Mouse (Mus musculus) kidney, postnatal 0 days (tissue): ENCODE measurements around the gene Zg16. TPM values are rescaled to one million over a fixed set of nuclear protein-coding genes. Genes with fewer than 3 reads are reported as not detected.

Experiments
- ATAC-seq: fragments of 200-750 bp; cut with Nextera tagmentation; replicated peaks from 2 replicates; pipeline ENCODE4 v1.8.0; 2017; ENCODE audit warnings: low read depth, moderate number of reproducible peaks, moderate TSS enrichment, moderate library complexity; ENCODE audit not compliant: low FRiP score
- DNase-seq: peaks from one replicate; pipeline ENCODE4 v3.0.0-alpha.2; 2016; ENCODE audit warnings: low spot score
- H3K27ac ChIP-seq: fragments of 300-500 bp; sonication (generic); 2 replicates; pipeline ENCODE4 v1.5.1; 2014; ENCODE audit warnings: mild to moderate bottlenecking
- H3K27me3 ChIP-seq: fragments of 300-500 bp; sonication (generic); 2 replicates; pipeline ENCODE4 v1.6.1; 2014; ENCODE audit warnings: low read length, mixed read lengths; ENCODE audit not compliant: insufficient read depth
- H3K36me3 ChIP-seq: fragments of 300-500 bp; sonication (generic); 2 replicates; pipeline ENCODE4 v1.6.1; 2014; ENCODE audit warnings: low read length, mixed read lengths; ENCODE audit not compliant: insufficient read depth
- H3K4me1 ChIP-seq: fragments of 300-500 bp; sonication (generic); replicated peaks from 2 replicates; pipeline ENCODE4 v1.6.1; 2014; ENCODE audit warnings: antibody characterized with exemption, low read length, mixed read lengths; ENCODE audit not compliant: insufficient read depth
- H3K4me2 ChIP-seq: fragments of 300-500 bp; sonication (generic); 2 replicates; pipeline ENCODE4 v1.6.1; 2014; ENCODE audit warnings: mild to moderate bottlenecking, low read length, moderate library complexity, mixed read lengths
- H3K4me3 ChIP-seq: fragments of 300-500 bp; sonication (generic); replicated peaks from 2 replicates; pipeline ENCODE4 v1.5.1; 2014; ENCODE audit warnings: low read depth, low read length
- H3K9ac ChIP-seq: fragments of 300-500 bp; sonication (generic); 2 replicates; pipeline ENCODE4 v1.6.1; 2014; ENCODE audit warnings: low read depth, low read length
- H3K9me3 ChIP-seq: fragments of 300-500 bp; sonication (generic); replicated peaks from 2 replicates; pipeline ENCODE4 v1.6.1; 2016; ENCODE audit warnings: low read length, inconsistent platforms, mixed read lengths
- CTCF ChIP-seq: IDR thresholded peaks from 2 replicates; pipeline ENCODE4 v1.5.1; 2016; ENCODE audit warnings: antibody characterized with exemption, low read depth, mild to moderate bottlenecking, moderate library complexity
- WGBS: fragments of 180-500 bp; shearing (Covaris S2); extraction: QIAGEN DNeasy Blood & Tissue Kit; methylation state at CpG from one replicate; pipeline ENCODE4 v1.1.7; 2014; 5-methylcytosine and 5-hydroxymethylcytosine counted together
- polyA plus RNA-seq: library from polyadenylated mRNA; unstranded; fragments of >200 nt; fragmentation: Nextera tagmentation; extraction: Ambion mirVana; gene quantifications from 2 replicates; pipeline ENCODE4 v1.2.1, GENCODE M21; 2015

Zg16 gene
- polyA plus RNA-seq, 1 experiment from 2014 or later: not detected

DNA sequence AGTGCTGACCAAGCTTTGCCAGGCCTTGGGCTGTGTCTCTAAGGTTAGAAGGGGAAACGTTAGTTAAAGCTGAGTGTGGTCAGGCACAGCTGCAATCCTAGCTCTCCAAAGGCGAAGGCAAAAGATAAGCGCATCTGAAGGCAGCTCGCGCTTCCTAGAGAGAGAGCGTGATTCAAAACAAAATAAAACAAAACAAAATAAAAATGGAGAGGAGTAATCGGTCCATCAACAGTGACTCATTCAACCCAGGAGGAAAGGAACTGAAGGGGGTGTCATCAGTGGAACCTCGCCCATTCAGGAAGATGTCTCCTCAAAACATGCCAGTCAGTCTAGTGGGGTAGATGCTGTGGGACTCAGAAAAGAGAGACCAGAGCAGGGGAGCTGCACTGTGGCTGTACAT, 4.9 kb downstream of the Zg16 start:
- Histone ChIP-seq H3K27me3 (no peaks in the 10 kb centered on the region), H3K27ac (no peak overlapping the region), H3K9me3 (no peaks in the 10 kb centered on the region), H3K36me3 (no peaks in the 10 kb centered on the region), H3K9ac (no peak overlapping the region), H3K4me2 (no peak overlapping the region), H3K4me1 (0 out of 2 replicates have a peak, but pooled peaks cover 6% of the 10 kb centered on the region), H3K4me3 (no peak overlapping the region)
- WGBS: 77% methylated on average over 8 of the region's 8 CpGs
- no peak for DNase-seq
- no peak for TF ChIP-seq CTCF
- no peak for ATAC-seq

DNA sequence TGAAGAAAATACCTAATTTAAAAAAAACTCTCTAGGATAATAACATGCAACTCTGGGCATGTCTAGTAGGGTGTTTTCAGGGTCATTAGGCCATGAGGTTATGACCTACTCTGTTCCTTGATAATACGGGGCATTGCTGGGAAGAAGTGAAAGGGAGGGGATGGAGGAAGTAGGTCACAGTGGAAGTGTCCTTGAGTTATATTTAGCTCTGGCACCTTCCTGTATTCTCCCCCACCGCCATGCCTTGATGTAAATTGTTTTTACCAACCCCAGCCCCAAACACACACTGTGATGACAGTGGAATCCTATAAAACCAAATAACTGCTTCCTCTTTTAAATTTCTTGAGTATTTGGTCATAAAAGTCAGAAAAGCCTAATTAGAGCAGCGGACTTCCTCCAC, 7.1 kb downstream of the Zg16 start:
- no peaks in the 10 kb centered on the region for H3K27me3 ChIP-seq
- no peak overlapping the region for H3K4me3 ChIP-seq
- no peaks in the 10 kb centered on the region for H3K36me3 ChIP-seq
- H3K27ac ChIP-seq: 0 out of 2 replicates have a peak overlapping the region, but pooled peaks have one; percentile 37
- TF ChIP-seq CTCF: no peak
- H3K4me2 ChIP-seq: no peak overlapping the region
- ATAC-seq (no peak), DNase-seq (no peak)
- no peak overlapping the region for H3K9ac ChIP-seq
- 57% methylated on average over 3 of the region's 3 CpGs for WGBS
- no peaks in the 10 kb centered on the region for H3K9me3 ChIP-seq
- 0 out of 2 replicates have a peak, but pooled peaks cover 6% of the 10 kb centered on the region for H3K4me1 ChIP-seq

DNA sequence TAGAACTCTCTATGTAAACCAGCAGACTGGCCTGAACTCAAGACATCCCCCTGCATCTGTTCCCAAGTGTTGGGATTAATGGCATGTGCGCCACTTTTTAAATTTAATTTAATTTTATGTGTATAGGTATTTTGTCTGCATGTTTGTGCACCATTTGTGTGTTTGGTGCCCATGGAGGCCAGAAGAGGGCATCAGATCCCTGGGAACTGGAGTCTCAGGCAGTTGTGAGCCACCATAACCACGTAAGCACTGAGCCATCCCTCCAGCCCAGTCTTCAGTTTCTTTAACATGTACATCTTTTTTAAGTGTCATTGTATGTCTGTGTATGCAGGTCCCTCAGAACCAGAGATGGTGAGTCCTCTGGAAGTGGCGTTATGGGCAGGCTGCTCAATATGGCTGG, 9.4 kb downstream of the Zg16 start:
- 79% methylated on average over 3 of the region's 3 CpGs for WGBS
- TF ChIP-seq CTCF: peak; percentile 34; the same call in 1 of the 2 replicates

GRCm38 (mm10) chr7:127076188-127076587, 10.9 kb downstream of the Zg16 start:
- H3K4me1 ChIP-seq: 0 out of 2 replicates have a peak, but pooled peaks cover 11% of the 10 kb centered on the region
- H3K36me3 ChIP-seq: no peaks in the 10 kb centered on the region
- ATAC-seq: peak; percentile 84
- H3K9ac ChIP-seq: no peak overlapping the region
- H3K4me3 ChIP-seq: no peak overlapping the region
- peak; percentile 25 for DNase-seq
- 73% methylated on average over 5 of the region's 5 CpGs for WGBS
- H3K27me3 ChIP-seq: no peaks in the 10 kb centered on the region
- no peak overlapping the region for H3K4me2 ChIP-seq
- no peak overlapping the region for H3K27ac ChIP-seq
- no peaks in the 10 kb centered on the region for H3K9me3 ChIP-seq
- no peak for TF ChIP-seq CTCF

More for the DNA sequence above, 9.4 kb downstream of the Zg16 start:
- no peak overlapping the region for H3K4me2 ChIP-seq
- no peaks in the 10 kb centered on the region for H3K36me3 ChIP-seq
- H3K27ac ChIP-seq: no peak overlapping the region
- no peaks in the 10 kb centered on the region for H3K9me3 ChIP-seq
- ATAC-seq: no peak
- DNase-seq: no peak
- H3K9ac ChIP-seq: no peak overlapping the region
- 0 out of 2 replicates have a peak, but pooled peaks cover 6% of the 10 kb centered on the region for H3K4me1 ChIP-seq
- no peaks in the 10 kb centered on the region for H3K27me3 ChIP-seq
- H3K4me3 ChIP-seq: no peak overlapping the region

DNA sequence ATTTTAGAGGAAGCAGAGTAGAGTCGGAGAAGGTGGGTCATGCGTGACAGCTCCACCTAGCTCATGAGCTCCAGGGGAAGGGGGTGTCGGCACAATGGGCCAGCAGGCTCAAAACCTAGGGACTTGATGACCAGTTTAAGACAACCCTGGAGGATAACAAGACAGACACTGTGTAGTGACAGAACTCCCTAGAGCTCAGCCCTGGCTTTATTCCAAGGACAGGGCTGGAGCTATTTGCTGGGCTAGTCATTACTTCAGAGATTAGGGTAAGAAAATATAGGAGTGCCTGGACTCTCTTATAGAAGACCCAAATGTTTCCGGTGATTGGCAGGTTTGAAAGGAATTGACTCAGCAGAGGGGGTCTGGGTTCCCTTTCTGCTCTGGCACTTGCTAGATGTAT, 13.9 kb downstream of the Zg16 start:
- Histone ChIP-seq H3K9me3 (no peaks in the 10 kb centered on the region), H3K27ac (no peak overlapping the region), H3K4me1 (0 out of 2 replicates have a peak, but pooled peaks cover 10% of the 10 kb centered on the region), H3K9ac (no peak overlapping the region), H3K4me3 (no peak overlapping the region), H3K27me3 (no peaks in the 10 kb centered on the region), H3K4me2 (no peak overlapping the region), H3K36me3 (no peaks in the 10 kb centered on the region)
- 64% methylated on average over 4 of the region's 4 CpGs for WGBS
- DNase-seq (no peak), ATAC-seq (no peak)
- no peak for TF ChIP-seq CTCF

DNA sequence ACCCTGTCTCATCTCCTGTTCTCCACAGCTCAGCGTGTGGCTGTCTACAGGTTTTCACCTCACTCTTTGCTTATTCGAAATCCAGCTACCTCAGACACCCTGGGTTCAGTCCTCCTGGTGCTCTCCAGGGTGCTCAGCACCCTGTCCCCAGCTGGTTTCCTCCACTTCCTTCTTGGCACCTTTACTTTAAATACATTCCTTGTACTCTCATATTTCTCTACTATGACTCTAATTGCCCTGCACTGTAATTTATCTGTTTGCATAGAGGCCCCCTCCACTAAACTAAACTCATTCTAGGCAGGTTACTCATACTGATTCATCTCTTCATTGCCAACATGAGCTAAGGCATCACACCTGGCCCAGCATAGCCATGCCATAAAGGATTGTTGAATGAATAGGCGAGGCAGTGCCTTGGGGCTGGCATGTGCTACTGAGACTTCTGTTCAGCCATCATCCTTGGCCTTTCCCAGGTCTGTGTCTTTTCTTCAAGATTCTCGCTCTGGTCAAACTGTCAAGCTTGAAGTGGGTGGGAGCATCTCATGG, 16.2 kb downstream of the Zg16 start:
- Histone ChIP-seq H3K9me3 (no peaks in the 10 kb centered on the region), H3K4me2 (no peak overlapping the region), H3K4me3 (no peak overlapping the region), H3K9ac (no peak overlapping the region), H3K4me1 (0 out of 2 replicates have a peak, but pooled peaks cover 10% of the 10 kb centered on the region), H3K27ac (no peak overlapping the region), H3K36me3 (no peaks in the 10 kb centered on the region), H3K27me3 (no peaks in the 10 kb centered on the region)
- TF ChIP-seq CTCF: no peak
- ATAC-seq (no peak), DNase-seq (no peak)
- 78% methylated on average over 4 of the region's 4 CpGs for WGBS

DNA sequence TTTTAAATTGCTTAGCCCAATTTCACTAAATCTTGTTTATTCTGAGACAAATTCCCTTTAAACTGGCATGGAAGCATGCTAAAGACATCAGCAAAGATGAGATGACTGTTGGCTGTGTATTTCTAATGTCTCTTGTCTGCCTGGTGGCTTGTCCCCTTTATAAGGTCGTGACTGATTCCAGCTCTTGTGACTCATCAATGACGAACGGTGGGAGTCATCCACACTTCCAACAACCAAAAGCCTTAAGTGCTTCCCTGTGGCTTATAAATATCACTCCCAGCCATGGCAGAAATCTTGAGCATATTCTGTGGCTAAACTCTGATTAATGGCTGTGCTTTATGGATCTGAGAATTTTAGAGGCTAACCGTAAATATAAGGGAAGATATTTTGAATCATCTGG, 20.8 kb downstream of the Zg16 start:
- no peak for ATAC-seq
- no peak overlapping the region for H3K27ac ChIP-seq
- no peak overlapping the region for H3K9ac ChIP-seq
- H3K36me3 ChIP-seq: no peaks in the 10 kb centered on the region
- no peak overlapping the region for H3K4me2 ChIP-seq
- WGBS: 57% methylated on average over 4 of the region's 4 CpGs
- no peak for TF ChIP-seq CTCF
- H3K4me1 ChIP-seq: 0 out of 2 replicates have a peak, but pooled peaks cover 11% of the 10 kb centered on the region
- no peak for DNase-seq
- H3K27me3 ChIP-seq: no peaks in the 10 kb centered on the region
- H3K9me3 ChIP-seq: no peaks in the 10 kb centered on the region
- H3K4me3 ChIP-seq: no peak overlapping the region
